Mouse (Mus musculus) midbrain, embryonic 14.5 days (tissue): ENCODE measurements around the gene Mafg. TPM values are rescaled to one million over a fixed set of nuclear protein-coding genes. Genes with fewer than 3 reads are reported as not detected.
"Not testable (repeated sequence)": the region's sequence is repeated elsewhere in the genome, so short reads cannot be mapped to it uniquely, and the experiment has no call there.

Experiments
- ATAC-seq: fragments of 200-750 bp; cut with Nextera tagmentation; 2 replicates; pipeline ENCODE4 v1.8.0; 2017; ENCODE audit warnings: moderate number of reproducible peaks, moderate library complexity; ENCODE audit not compliant: low FRiP score, low TSS enrichment
- DNase-seq: peaks from one replicate; pipeline ENCODE4 v3.0.0-alpha.2; 2015
- H3K27ac ChIP-seq: fragments of 300-500 bp; sonication (generic); replicated peaks from 2 replicates; pipeline ENCODE4 v1.5.1; 2014; ENCODE audit warnings: mild to moderate bottlenecking, low read depth, low read length, moderate library complexity
- H3K27me3 ChIP-seq: fragments of 300-500 bp; sonication (generic); 2 replicates; pipeline ENCODE4 v1.6.1; 2014; ENCODE audit warnings: low read length, control low read depth, mixed read lengths; ENCODE audit not compliant: control insufficient read depth, insufficient read depth
- H3K36me3 ChIP-seq: fragments of 300-500 bp; sonication (generic); 2 replicates; pipeline ENCODE4 v1.6.1; 2014; ENCODE audit warnings: low read length, control low read depth; ENCODE audit not compliant: control insufficient read depth, insufficient read depth
- H3K4me1 ChIP-seq: fragments of 300-500 bp; sonication (generic); 2 replicates; pipeline ENCODE4 v1.6.1; 2014; ENCODE audit warnings: mild to moderate bottlenecking, antibody characterized with exemption, low read length, control low read depth; ENCODE audit not compliant: control insufficient read depth, insufficient read depth
- H3K4me2 ChIP-seq: fragments of 300-500 bp; sonication (generic); 2 replicates; pipeline ENCODE4 v1.6.1; 2014; ENCODE audit warnings: mild to moderate bottlenecking, low read length, moderate library complexity
- H3K4me3 ChIP-seq: fragments of 300-500 bp; sonication (generic); replicated peaks from 2 replicates; pipeline ENCODE4 v1.5.1; 2014; ENCODE audit warnings: low read depth, low read length
- H3K9ac ChIP-seq: fragments of 300-500 bp; sonication (generic); replicated peaks from 2 replicates; pipeline ENCODE4 v1.6.1; 2014; ENCODE audit warnings: mild to moderate bottlenecking, low read length, moderate library complexity
- H3K9me3 ChIP-seq: fragments of 300-500 bp; sonication (generic); 2 replicates; pipeline ENCODE4 v1.6.1; 2016; ENCODE audit warnings: low read length, control low read depth, mixed read lengths; ENCODE audit not compliant: control insufficient read depth
- WGBS: fragments of 180-500 bp; shearing (Covaris S2); extraction: QIAGEN DNeasy Blood & Tissue Kit; methylation state at CpG from one replicate; pipeline ENCODE4 v1.1.7; 2014; 5-methylcytosine and 5-hydroxymethylcytosine counted together
- polyA plus RNA-seq: library from polyadenylated mRNA; unstranded; fragments of >200 nt; fragmentation: Nextera tagmentation; extraction: Ambion mirVana; gene quantifications from 2 replicates; pipeline ENCODE4 v1.2.1, GENCODE M21; 2014

The Mafg gene
- polyA plus RNA-seq, result 37.4 and 42.5 TPM in 2 replicates

- Histone ChIP-seq H3K27me3 (no peaks in the 10 kb centered on the region), H3K4me1 (peaks cover 11% of the 10 kb centered on the region), H3K4me3 (peak within 1 kb of the TSS; percentile 87), H3K9ac (peak within 1 kb of the TSS; percentile 89), H3K27ac (peak within 1 kb of the TSS; percentile 87), H3K4me2 (peak within 1 kb of the TSS; percentile 90), H3K36me3 (peaks cover 8% of the 10 kb centered on the region), H3K9me3 (no peaks in the 10 kb centered on the region)
- peak; percentile 90 for ATAC-seq
- peak; percentile 99 for DNase-seq
- 10% methylated on average over 58 of the region's 58 CpGs for WGBS
Measured at GRCm38 (mm10) chr11:120633520-120634343, at the start of gene Mafg. Gene Mafg, minus strand, starts transcription at chr11:120633600.

- 95% methylated on average over 5 of the region's 5 CpGs for WGBS
- no peaks in the 10 kb centered on the region for H3K4me1 ChIP-seq
- DNase-seq, result no peak
- H3K27ac ChIP-seq, result no peak overlapping the region
- no peak overlapping the region for H3K9ac ChIP-seq
- no peak overlapping the region for H3K4me3 ChIP-seq
- no peaks in the 10 kb centered on the region for H3K27me3 ChIP-seq
- no peaks in the 10 kb centered on the region for H3K9me3 ChIP-seq
- H3K36me3 ChIP-seq, result peaks cover 73% of the 10 kb centered on the region
- H3K4me2 ChIP-seq, result no peak overlapping the region
- ATAC-seq, result no peak
Measured at GRCm38 (mm10) chr11:120682683-120683082, 49.3 kb upstream of the Mafg start.

- Histone ChIP-seq H3K9me3 (no peaks in the 10 kb centered on the region), H3K4me2 (no peak overlapping the region), H3K27me3 (no peaks in the 10 kb centered on the region), H3K4me1 (0 out of 2 replicates have a peak, but pooled peaks cover 3% of the 10 kb centered on the region), H3K27ac (no peak overlapping the region), H3K36me3 (peaks cover 65% of the 10 kb centered on the region), H3K9ac (no peak overlapping the region), H3K4me3 (no peak overlapping the region)
- no peak for ATAC-seq
- WGBS, result 83% methylated on average over 3 of the region's 3 CpGs
- no peak for DNase-seq
Measured at GRCm38 (mm10) chr11:120679909-120680308, 46.5 kb upstream of the Mafg start.

- DNase-seq, result no peak
- H3K9me3 ChIP-seq, result no peaks in the 10 kb centered on the region
- no peak overlapping the region for H3K4me3 ChIP-seq
- 0 out of 2 replicates have a peak overlapping the region, but pooled peaks have one; percentile 6 for H3K9ac ChIP-seq
- 96% methylated on average over 4 of the region's 4 CpGs for WGBS
- no peak overlapping the region for H3K27ac ChIP-seq
- no peak for ATAC-seq
- H3K36me3 ChIP-seq, result peaks cover 46% of the 10 kb centered on the region
- H3K27me3 ChIP-seq, result no peaks in the 10 kb centered on the region
- peaks cover 17% of the 10 kb centered on the region for H3K4me1 ChIP-seq
- no peak overlapping the region for H3K4me2 ChIP-seq
Measured at GRCm38 (mm10) chr11:120676951-120677350, 43.6 kb upstream of the Mafg start.

- H3K4me3 ChIP-seq, H3K27ac ChIP-seq, H3K9ac ChIP-seq, H3K4me2 ChIP-seq, DNase-seq, ATAC-seq, H3K9me3 ChIP-seq, H3K27me3 ChIP-seq: not testable (repeated sequence)
- WGBS, result 93% methylated on average over 5 of the region's 5 CpGs
- peaks cover 17% of the 10 kb centered on the region for H3K4me1 ChIP-seq
- H3K36me3 ChIP-seq, result peaks cover 39% of the 10 kb centered on the region
Measured at GRCm38 (mm10) chr11:120675875-120676274, 42.5 kb upstream of the Mafg start.

- 36% methylated on average over 12 of the region's 12 CpGs for WGBS
- peak overlapping the region; percentile 70 for H3K4me3 ChIP-seq
- peak overlapping the region; percentile 90 for H3K27ac ChIP-seq
- peaks cover 20% of the 10 kb centered on the region for H3K36me3 ChIP-seq
- H3K27me3 ChIP-seq, result no peaks in the 10 kb centered on the region
- peaks cover 17% of the 10 kb centered on the region for H3K4me1 ChIP-seq
- H3K9ac ChIP-seq, result peak overlapping the region; percentile 74
- peak overlapping the region; percentile 78 for H3K4me2 ChIP-seq
- no peaks in the 10 kb centered on the region for H3K9me3 ChIP-seq
- ATAC-seq, result peak; percentile 15; the same call in 1 of the 2 replicates
- DNase-seq, result no peak
Measured at GRCm38 (mm10) chr11:120673594-120674122, 40.3 kb upstream of the Mafg start.

- Histone ChIP-seq H3K9me3 (no peaks in the 10 kb centered on the region), H3K4me1 (peaks cover 17% of the 10 kb centered on the region), H3K27me3 (no peaks in the 10 kb centered on the region), H3K27ac (peak within 1 kb of the TSS; percentile 90), H3K9ac (peak within 1 kb of the TSS; percentile 74), H3K4me3 (peak within 1 kb of the TSS; percentile 70), H3K36me3 (peaks cover 13% of the 10 kb centered on the region), H3K4me2 (peak within 1 kb of the TSS; percentile 78)
- peak; percentile 97 for DNase-seq
- peak; percentile 97 for ATAC-seq
- WGBS, result 1% methylated on average over 82 of the region's 83 CpGs
Measured at GRCm38 (mm10) chr11:120672687-120673593, 39.5 kb upstream of the Mafg start, which contains the start of gene Aspscr1. Gene Aspscr1, plus strand, starts transcription at chr11:120672973.

GRCm38 (mm10) chr11:120666617-120667016, 33.2 kb upstream of the Mafg start:
- Histone ChIP-seq H3K9ac (0 out of 2 replicates have a peak overlapping the region, but pooled peaks have one; percentile 20), H3K36me3 (no peaks in the 10 kb centered on the region), H3K9me3 (no peaks in the 10 kb centered on the region), H3K4me2 (no peak overlapping the region), H3K27me3 (peaks cover 15% of the 10 kb centered on the region), H3K4me3 (no peak overlapping the region), H3K27ac (no peak overlapping the region), H3K4me1 (no peaks in the 10 kb centered on the region)
- ATAC-seq (no peak), DNase-seq (peak; percentile 18)
- 10% methylated on average over 3 of the region's 3 CpGs for WGBS
